Mouse (Mus musculus) cerebellum, adult 9-10 months (tissue): Measurements from ENCODE around the gene Tspan18.
A peak's percentile ranks its signal among the peaks of the same experiment; 100 is the strongest.

Experiments used
- DNase-seq: peaks from one replicate; pipeline ENCODE4 v3.0.0; 2022

Tspan18 gene

DNA sequence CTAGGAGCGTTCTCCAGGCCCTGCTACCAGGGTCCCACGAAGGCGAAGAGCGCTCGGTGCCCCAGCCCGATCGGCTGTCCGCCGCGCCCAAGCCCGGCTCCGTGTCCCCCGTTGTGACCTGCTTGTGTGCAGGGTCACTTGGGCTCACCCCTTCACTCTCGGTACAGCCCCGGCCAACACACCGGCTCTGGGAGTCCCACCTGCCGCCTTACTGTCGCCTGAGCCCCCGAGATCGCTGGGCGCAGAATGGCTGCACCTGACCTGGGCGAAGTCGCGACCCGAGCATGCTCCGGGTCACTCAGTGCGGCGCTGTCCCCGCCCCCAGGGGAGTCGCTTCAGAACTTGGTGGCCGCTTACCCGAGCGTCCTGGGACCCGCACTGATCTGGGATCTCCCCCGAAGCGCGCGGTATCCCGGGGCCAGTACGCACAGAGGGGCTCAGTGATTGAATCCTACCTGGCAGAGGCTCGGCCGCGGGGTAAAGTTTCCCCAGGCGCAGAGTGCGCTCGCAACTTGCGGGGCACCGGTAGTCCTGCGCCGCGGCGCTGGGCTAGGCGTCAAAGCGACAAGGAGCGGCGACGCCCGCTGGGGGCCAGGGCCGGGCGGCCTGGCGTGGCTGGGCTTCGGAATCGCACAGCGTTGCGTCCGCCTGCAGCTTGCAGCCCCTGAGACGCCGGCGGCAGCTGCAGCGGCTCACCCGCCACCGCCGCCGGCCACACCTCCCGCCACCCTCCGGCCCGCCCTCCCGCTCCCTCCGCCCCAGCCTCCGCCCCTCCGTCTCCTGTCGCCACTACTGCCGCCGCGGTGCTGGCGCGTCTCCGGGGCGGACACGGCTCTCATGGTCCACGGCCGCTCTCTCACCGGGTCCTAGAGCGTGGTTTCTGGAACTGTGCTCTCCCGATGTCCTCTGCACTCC, at the start of gene Tspan18:
Gene Tspan18 (minus strand): TSS at position 689 of the 915 bp plus-strand sequence.
- peak; percentile 64 for DNase-seq

DNA sequence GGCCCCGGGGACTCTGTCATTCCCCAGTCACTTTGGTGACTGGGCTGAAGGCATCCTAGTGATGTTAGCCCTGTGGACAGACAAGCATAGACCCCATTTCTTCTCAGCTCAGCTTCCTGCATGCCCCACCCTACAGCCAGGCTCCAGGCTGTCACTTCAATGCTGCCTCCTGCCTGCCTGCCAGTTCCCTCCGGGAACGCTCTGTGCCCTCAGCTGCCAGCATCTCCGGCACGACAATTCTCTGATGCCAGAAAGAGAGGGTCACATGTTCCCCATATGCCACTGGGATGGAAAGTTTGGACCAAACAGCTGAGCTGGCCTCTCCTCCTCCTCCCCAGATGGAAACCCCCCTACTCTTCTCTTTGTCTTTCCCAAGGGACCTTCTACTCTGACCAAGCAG, 49.5 kb upstream of the Tspan18 start:
- DNase-seq = no peak

DNA sequence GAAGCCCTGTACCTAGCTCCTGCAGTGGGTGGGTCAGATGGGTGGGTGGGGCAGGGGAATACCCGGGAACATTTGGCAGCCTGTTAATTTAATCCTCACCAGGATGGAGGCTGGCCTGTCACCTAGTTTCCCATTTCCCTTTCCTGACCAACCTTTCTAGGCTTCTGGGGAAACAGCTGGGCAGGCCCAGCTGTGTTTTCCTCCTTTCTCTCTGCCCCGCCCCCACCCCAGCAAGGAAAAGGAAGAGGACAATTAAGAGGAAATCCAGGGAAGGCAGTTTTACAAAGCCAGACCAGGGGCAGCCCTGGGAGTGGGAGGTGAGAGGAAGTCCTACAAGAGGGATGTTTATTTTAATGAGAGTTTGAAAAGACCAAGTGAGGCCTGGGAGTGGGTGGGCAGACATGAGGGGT, 46.4 kb upstream of the Tspan18 start:
- DNase-seq = no peak

DNA sequence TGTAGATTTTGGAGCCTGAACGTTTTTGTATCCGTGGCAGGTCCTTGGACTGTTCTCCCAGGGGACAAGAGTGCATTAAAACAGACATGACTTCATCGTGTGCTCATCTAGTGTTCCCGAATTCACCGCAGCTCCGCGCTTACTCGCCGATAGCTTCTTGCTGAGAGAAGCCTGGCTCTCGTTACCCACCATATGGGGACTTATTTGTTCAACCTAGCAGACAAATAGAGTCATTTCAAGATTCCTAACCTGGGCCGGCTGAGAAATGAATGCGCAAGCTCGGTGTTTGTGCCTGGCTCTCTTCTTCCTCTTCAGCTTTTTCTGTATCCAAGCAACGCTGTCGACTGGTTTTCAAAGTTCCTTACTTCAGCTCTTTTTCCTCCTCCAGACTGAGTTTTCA, 43.5 kb upstream of the Tspan18 start:
- DNase-seq = peak; percentile 71

DNA sequence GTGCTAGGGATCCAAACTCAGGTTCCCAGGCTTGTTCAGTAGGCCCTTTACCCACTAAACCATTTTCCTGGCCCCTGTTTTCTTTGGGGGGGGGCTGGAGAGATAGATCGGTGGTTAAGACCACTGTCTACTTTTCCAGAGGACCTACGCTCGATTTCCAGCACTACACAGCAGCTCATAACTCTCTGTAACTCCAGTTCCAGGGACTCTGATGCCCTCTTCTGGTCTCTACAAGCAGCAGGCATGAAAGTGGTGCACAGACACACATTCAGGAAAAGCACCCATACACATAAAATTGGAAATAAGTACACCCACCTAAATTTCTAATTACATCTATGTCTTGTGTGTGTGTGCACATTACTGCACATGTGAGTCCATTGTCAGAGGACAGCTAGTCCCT, 42.9 kb upstream of the Tspan18 start:
- no peak for DNase-seq

DNA sequence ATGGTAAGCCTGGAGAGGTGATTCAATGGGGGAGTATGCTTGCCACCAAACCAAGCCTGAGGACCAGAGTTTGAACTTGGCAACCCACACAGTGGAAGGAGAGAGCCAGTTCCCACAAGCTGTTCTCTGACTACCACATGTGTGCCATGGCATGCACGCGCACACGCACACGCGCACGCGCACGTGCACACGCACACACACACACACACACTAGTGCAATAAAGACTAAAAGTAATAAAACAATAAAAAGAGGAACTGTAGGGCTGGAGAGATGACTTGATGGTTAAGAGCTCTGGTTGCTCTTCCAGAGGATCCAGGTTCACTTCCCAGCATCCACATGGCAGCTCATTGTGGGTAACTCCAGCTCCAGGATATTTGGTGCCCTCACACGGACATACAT, 38.6 kb upstream of the Tspan18 start:
- no peak for DNase-seq

DNA sequence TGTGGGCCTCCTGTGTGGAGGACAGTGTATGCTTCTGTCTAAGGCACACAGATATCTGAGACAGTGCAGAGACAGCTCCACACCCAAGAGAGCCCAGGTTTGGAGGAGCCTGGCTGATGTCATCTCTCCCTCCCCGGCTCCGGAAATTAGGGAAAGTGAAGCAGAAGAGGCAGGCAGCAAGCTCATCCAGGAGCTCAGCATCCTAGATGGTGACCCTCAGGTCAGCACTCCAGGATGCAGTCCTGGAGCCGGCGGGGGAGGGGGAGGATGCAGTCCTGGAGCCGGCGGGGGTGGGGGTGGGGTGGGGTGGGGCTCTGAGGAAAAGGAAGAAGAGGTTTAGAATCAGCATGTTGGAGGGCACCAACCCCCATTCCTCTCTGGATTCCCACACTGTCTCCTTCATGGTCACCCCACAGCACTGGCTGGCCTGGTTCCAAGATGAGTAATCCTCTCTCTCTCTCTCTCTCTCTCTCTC, 37.8 kb upstream of the Tspan18 start:
- DNase-seq = no peak

DNA sequence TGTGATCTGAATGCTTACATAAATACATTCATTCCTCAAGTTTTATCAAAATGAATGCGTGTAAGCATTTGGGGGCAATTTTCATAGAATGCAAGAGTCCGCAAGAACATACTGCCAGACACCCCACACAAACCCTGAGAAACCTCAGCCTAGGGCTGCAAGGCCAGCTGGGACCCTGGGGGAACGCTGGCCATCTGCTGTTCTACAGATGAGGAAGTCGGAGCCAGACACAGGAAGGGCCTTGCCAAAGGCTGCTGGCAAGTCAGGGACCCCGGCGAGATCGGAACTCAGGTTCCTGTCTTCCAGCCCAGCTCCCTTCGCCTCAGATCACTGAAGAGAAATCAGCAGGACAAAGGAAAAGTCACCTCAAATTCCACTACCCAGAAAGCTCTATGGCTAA, 34.6 kb upstream of the Tspan18 start:
- no peak for DNase-seq

DNA sequence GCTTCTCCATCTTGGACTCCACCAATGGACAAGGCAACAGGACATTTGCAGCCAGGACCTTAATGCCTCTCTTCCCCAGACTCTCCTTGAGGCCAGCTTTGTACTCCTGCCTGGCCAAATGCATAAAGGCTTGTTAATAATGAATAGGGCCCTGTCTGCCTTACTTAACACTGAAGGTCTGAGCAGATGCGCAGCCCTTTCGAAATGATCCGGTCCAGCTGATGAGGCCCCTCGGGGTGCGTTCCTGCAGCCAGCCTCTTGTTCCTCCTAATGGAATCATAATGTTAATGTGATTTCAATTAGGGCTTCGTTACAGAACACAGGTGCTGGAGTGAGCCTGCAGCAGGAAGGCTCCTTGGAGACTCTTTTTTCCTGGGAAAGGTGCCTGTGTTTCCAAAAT, 33.7 kb upstream of the Tspan18 start:
- no peak for DNase-seq

DNA sequence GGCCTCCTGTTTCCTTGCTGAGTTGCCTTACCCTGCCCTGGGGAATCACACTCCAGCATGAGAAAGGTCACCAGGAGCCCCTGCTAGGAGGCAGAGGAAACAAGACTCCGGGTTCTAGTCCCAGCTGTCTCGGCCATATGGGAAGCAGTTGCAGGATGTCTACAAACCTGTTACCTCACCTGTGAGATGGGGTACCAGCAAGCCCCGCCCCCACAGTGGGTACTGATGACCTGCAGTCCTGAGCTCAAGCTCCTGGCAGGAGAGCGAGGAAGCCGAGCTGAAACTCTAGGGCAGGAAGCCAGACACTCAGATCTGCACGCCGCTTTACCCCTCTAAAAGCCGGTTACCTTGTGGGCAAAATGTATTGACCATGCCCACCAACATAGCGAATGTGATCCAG, 31.1 kb upstream of the Tspan18 start:
- peak; percentile 79 for DNase-seq

DNA sequence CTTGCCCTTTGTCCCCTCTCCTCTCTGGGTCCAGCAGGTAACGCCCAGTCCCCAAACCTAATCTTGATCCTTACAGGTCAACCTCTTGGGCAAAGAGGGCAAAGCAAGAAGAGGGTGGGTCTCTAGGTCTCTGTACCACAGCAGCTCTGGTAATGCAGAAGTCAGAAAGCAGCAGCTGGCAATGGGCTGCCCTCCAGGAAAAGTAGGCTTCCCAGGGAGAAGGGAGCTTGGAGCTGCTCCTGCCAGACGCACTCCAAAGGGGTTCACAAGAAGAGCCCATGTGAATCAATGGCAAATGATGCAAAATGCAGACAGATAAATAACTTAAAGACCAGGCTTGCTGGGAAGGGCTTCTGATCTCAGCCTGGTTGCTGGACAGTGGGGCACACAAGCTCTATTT, 30.6 kb upstream of the Tspan18 start:
- no peak for DNase-seq

DNA sequence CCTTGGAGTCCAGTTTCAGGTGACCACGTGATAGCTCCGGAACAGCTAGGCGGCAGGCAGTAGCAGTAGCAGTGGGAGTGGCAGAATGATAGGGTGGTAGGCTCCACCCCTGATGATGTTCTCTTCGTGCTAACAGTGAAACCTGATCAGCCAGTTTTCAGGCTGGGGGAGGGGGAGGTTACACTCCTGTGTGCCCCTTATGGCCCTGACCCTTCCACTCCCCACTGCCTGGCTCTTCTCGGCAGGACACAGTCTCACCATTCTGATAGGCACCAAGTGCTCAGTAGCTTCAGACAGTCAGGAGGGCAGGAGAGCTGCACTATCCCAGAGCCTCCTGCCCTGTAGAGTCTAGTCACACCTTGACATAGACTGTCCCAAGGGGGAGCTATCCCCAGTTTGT, 27.1 kb upstream of the Tspan18 start:
- no peak for DNase-seq

DNA sequence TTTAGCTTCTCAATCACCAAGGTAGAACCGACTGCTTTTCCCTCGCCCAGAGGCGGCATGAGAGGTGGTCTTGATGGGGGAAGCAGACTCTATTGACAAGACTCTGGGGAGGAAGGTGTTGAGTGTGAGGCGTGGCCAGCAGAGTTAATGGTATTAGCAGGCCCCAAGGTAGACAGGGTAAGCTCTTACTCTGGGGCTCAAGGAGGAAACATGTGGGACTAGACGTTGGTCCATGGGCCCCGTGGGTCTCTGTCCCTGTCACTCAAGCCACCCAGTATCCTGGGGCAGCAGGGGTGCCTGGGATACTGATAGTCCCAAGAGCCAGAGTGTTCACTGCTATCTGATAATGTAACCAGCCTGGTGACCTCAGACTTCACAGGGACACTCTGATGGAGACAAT, 26.0 kb upstream of the Tspan18 start:
- no peak for DNase-seq

DNA sequence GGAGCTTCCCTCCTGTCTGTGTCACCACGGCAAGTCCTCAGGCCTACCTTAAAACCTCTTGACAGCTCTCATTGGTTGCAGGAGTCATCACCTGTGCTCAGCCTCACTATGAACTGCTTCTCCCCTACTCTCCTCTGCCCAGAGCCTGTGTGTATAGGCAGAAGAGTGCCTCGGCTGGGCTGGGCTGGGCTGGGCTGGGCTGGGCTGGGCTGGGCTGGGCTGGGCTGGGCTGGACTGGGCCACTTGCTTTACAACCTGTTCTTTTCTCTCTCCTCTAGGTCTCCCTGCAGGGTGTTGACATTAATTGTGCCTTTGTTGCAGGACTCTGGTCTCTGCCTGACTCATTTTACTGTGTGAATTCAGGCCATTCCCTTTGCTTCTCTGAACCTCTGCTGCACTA, 23.1 kb upstream of the Tspan18 start:
- no peak for DNase-seq

DNA sequence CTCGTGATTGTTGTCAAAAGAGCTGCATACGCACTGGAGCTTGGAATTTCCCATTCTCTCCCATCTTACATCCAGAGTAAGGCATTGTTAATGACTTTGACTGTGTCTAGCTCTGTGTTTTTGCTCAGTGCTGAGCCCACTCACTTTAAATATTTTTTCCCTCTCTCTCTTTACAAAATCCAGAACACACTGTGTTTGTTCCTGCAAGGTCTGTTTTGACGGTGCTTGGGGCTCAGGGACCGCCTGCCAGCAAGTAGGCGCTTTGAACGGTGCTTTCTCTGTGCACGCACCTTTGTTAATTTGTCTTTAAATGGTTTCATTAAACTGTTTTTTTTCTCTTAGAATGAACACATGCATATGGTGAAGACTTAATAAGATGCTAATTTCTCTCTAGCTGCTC, 21.5 kb upstream of the Tspan18 start:
- DNase-seq = no peak

DNA sequence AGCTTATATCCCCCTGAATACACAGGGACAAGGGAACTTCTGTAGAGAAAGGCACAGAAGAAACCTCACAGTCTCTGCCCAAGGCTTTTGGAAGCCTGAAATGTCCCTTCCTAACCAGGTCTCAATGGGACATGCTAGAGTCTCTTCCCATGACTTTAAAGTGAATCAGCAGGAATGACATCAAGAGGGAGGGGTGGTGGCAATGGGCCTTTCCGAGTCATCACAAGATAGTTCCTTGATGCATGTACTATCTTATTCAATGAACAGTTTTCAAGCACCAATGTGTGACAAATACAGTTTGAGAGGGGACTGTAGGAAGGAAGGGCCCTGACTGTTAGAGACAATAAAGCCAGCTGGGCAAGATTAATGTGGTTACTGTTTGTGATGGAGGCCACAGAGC, 20.3 kb upstream of the Tspan18 start:
- DNase-seq = no peak

DNA sequence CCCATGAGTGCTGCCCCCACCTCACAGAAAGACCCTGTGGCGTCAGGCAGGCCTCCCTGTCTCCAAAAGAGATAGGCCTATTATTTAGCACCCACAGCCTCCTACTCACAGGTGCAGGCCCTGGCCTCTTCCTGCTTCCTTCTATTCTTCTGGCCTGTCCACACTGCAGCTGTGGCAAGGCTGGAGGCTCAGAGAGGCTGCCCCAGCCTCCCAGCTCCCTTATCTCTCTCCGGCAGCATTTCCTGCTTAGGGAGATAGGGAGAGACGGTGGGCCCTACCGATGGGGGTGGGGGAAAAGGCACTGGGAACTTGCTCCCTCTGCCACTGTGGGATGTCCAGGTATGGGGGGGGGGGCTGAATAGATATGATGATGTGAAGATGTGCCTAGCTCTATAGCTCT, 19.4 kb upstream of the Tspan18 start:
- DNase-seq = no peak

DNA sequence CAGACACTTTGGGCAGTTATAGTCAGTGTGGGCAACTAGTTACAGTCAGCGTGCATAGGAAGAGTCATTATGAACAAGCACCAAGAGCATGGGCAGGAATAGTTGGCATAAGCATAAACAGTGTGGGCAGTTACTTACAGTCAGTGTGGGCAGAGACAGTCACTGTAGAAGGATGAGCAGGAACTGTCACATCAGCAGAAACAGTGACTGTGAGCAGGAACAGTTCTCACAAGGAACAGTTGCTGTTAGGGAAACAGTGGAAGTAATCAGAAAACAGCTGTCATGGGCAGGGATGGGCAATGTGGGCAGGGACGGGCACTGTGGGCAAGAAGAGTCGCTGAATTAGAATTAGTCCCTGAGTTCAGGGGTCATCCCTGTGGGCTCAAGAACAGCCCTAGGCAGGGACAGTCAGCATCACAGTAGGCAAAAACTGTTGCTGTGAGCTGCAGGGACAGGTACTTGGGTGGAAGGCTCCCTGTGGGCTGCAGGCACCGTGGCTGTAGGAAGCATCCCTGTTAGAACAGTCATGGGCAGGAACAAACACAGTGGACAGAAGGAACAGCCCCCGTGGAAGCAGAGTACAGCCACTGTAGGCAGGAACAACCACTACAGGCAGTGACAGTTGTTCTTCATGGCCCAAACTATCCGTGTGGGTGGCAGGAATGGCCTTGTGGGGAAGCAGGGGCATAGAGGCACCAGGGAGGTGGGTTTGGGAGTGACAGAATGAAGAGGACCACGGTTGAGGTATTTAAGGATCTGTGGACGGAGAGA, 18.8 kb upstream of the Tspan18 start:
- no peak for DNase-seq

DNA sequence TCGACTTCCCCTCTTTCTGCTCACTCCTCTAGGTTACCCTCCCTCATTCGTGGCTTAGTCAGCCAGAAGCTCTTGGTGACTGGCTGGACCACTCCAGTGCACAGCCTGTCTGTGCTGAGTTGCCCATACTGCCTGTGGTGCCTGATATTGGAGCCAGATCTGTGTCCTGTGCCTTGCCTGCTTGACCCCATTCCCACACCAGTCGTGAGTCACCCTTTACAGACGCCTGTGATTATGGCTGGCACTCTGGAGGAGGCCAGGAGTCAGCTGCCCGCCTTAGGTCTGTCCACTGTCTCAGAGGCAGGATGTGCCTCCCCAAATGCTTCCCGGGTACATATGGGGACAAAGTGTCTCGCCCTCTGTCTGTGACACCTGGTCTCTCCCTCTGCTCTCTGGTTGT, 17.0 kb upstream of the Tspan18 start:
- no peak for DNase-seq

DNA sequence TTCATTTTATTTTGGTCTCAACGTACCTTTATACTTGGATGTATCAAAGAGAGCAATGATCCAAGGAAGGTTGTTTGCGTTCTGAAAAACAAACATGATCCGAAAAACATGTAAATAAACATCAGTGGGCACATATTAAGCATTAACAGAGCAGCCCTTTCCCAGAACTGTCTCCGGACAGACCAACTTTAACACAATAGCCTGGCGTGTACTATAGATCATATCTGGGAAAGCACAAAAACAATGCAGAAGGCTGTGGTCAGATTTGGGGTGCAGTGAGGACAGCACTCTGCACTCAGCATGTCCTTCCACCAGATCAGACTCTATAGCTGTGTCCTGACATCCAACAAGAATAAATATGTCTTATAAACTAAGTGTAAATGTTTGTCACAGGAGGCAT, 12.7 kb upstream of the Tspan18 start:
- DNase-seq = no peak

DNA sequence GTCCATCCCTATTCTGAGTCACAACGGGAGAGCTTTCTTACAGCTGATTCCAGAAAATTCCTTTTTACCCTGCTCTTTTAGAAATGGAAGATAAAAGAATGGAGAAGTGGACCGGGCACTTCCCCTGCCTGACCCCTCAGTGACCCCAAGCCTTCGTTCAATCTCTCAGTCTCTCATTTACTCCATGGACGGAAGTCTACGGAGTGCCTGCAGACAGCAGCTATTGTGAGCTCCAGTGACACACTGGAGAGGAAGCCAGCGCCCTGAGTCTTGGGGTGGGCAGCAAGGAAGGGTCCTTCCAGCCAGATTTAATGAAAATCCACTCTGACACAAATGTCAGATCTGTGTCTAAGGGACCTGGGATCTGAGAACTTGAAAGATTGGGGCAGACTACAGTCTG, 12.3 kb upstream of the Tspan18 start:
- DNase-seq = no peak

DNA sequence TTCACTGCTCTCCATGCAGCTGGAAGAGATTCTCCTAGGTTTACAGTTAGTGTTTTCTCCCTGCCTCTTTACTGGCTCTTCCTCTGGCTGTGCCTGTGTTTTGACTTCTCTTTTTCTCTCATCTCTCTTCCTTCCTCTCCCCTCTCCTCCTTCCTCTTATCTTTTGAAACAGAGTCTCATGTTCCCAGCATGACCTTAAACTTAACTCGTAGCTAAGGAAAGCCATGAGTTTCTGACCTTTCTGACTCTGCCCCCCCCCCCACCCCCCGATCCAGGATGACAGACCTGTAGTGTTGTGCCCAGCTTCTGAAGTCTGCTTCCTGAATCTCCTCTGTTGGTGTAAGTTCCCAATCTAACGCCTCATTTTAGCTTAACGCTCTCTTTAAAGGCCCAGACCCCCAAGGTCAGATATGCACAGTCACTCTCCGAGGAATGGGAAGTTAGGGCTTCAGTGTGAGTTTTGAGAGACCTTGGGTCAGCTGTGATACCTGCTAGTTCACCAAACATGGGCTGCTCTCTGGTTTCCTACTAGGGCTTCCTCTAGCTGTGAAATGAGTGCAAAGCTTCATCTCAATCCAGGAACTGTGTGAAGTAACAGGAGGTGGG, 11.5 kb upstream of the Tspan18 start:
- DNase-seq = no peak

DNA sequence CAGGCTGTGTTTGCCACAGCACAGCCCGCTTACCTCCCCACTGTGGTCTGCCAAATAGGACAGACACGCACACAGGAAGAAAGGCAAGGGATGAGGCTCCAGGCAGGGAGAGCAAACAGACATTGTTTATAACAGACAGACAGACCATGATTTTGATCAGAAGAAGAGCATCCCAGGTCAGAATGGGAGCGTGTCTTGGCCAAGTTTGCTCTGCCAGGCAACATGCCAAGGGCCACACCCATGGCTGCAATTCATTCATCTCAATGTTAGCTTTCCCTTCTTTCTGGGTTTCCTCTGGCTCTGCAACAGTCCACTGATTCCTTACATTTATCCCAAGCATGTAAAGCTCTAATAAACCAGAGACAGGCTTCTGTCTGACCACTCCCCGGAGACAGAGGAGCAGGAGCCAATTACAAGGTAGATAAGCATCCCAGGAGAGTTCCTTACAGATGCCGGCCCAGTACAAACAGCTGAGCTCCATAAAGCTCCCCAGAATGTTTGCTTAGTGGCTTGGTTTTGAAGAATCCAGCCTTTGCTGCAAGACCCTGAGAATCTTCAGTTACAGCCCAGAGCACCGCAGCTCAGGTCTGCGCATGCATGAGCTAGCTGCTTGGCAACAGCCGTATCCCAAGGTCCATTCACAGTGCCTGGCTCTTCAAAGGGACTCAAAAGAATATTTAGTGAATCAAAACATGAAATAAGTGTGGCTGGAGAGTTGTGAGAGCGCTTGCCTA, 5.2 kb upstream of the Tspan18 start:
- no peak for DNase-seq
